Mouse (Mus musculus): Measurements from ENCODE around the gene Krtap3-2.

DNA sequence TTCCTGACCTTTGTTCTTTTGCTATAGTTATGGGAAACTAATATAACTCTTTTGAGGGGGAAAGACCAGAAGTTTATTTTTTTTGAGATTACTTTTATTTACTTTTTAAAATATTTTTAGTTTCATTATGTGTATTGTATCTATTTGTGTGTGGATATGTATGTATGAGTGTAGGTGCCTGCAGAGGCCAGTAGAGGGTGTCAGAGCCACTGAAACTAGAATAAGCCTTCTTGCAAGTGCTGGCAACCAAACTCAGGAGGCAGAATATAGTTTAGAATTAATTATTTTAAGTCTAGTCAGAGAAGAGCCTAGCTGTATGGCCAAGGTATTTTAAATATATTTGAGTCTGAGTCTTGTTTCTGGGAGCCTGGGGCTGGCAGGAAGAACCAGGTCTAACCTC, 8.8 kb downstream of the Krtap3-2 start:
- no peak for TF ChIP-seq CTCF (IDR thresholded peaks at IDR 0.05; ENCODE audit: borderline replicate concordance, extremely low read depth, insufficient read depth, insufficient read length)
- TF ChIP-seq POLR2A (IDR thresholded peaks at IDR 0.05; ENCODE audit: borderline replicate concordance, extremely low read depth, insufficient read depth, insufficient read length, poor library complexity, severe bottlenecking): no peak
